Mouse (Mus musculus): ENCODE measurements around the gene Mctp2.

Gene Mctp2

DNA sequence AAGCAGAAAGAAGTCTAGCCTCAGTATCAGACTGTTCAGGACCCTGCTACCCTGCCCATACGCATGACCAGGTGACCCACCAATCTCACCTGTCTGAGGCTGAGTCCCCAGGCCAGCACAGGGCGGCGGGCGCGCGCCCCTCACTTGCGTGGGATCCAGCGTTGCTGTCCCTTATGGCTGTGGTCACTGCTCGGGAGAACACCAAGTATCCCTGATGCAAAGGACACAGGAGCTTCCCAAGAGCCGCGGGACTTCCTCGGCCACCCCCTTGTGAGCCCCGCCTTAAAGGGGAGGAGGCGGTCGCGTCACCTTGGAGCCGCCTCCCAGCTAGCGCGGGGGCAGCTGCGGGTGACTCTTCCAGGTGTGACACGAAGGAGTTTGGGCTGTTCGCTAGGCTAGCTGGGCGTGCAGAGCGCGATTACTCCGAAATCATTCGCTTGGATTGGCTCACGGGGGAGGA lies at the start of gene Mctp2:
Gene Mctp2, minus strand, starts transcription at position 227 of the 460 bp plus-strand sequence.
- DNase-seq (ENCODE audit: low read depth) = peak; percentile 79

DNA sequence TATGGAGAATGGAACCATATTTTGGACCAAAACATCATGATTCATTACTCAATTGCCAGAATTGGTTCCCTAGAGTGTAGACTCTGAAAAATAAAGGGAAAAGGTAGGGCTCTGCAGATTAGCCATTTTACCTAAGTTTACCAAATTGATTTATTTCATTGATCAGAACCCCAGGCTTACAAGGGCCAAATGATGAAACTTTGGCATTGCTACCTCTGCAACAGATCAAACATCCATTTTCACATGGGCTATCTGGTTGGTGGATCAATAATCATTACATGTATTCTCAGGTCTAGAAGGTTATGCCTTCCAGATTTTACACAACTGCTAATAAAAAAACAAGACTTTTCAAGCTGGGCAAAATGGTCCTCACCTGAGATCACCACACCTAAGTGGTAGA lies 39.5 kb upstream of the Mctp2 start:
- DNase-seq (ENCODE audit: low read depth) = no peak

DNA sequence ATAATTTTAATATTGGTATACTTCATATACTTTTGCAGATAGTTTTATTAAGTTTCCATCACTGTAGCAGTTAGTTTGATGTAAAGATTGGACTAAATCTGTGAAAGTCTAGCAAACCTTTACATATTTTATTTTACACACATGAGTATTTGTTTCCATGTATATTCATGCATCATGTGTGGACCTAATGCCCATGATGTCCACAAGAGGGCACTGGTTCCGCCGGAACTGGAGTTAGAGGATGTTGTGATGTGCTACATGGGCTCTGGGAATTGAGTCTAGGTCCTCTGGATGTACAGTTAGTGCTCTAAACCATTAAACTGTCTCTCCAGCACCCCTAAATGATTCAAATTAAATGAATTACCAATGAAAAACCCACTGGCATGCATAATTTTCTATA lies 37.3 kb upstream of the Mctp2 start:
- peak; percentile 34 for DNase-seq (ENCODE audit: low read depth)

DNA sequence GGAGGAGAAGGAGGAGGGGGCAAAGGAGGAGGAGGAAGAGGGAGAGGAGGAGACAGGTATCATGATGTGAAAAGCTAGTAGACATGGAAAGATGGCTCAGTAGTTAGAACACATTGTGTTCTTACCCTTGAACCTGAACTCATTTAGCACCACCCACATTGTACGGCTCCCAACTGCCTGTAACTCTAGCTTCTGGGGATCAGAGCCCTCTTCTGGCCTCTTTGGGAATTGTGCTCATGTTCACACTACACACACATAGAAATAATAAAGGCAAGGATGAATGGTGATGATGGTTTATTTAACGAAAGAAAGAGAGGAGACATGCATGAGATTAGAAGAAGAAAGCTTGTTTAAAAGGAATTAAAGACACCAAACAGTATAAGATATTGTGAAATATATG lies 36.4 kb upstream of the Mctp2 start:
- peak; percentile 34 for DNase-seq (ENCODE audit: low read depth)

DNA sequence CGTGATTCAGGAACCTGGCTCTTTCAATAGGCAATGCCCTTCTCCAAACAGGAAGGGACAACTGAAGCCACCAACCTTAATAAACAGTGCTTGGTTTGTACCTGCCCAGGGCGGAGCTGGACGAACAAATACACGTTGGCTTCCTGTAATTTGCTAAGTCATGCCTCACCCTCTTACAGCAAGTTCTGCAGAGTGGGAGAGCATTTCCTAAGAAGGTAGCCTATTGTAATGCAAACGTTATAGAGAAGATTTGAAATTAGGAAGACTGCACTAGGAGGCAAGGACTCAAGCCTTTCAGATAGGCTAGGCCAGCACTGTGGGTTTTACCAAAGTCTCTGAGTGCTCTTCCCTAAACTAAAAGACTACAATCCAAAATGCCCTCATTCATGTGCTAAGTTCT lies 19.6 kb upstream of the Mctp2 start:
- DNase-seq (ENCODE audit: low read depth) = no peak

DNA sequence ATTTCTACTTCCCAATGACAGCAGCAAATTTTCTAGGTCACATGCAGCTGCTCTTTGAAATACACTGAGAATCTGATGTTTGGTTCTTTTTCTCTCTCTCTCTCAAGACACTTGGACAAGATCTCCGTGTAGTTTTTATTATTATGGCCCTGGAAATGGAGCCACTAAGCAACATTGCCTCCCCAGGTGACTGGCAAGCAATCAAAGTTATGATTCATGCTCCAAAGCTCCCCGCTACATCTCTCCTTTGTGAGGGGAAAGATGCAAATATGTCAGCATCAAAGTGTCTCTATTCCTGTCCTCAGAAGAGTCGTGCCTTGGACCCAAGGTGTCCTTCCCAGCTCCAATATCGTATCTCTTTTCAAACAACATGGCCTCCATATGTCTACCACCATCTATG lies 14.5 kb upstream of the Mctp2 start:
- no peak for DNase-seq (ENCODE audit: low read depth)

DNA sequence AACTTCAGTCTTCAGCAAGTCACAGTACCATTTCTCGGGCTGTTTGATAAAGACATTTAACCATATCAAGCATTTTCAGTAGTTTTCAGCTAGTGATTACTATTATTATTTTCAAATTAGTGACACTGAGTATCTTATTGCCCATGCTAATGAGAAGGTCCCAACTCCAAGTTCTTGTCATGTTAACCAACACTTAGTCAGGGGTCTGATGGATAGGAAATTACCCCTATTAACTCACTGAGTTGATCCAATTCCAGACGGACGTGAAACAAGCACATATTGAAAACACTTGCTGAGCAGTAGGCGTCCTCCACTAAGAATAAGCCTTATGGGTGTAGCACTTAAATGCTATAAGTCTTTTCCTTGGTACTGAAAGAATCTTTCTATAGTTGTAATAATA lies 14.0 kb upstream of the Mctp2 start:
- DNase-seq (ENCODE audit: low read depth) = no peak

DNA sequence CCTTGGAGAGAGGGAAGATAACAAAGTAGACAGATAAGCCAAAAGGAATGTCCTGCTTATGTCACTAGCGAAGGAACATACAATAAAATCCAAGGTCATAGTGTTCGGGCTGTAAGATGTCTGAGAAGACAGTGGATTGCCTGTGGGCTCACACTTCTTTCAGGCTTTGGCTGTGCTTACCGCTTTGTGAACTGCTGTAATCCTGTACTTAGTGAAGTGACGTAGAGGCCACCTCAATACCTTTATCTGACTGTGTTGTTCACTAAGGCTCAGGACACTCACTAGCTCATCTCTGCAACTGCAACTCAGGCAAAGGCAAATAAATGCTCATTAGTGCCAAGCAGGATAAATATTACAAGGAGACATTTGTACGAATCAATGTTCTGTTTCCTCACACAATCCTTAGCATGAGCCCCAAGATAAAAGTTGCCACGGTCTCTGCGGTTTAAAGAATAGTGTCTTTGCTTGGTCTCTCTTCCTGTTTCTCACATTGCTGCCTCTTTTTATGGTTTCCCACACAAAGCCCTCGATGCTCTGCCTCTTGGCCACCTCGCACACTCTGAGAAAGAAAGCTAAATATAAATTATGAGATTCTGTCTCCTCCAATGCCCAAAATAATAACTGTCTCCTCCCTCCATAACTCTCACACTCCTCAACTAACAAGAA lies 8.1 kb upstream of the Mctp2 start:
- peak; percentile 12 for DNase-seq (ENCODE audit: low read depth)

DNA sequence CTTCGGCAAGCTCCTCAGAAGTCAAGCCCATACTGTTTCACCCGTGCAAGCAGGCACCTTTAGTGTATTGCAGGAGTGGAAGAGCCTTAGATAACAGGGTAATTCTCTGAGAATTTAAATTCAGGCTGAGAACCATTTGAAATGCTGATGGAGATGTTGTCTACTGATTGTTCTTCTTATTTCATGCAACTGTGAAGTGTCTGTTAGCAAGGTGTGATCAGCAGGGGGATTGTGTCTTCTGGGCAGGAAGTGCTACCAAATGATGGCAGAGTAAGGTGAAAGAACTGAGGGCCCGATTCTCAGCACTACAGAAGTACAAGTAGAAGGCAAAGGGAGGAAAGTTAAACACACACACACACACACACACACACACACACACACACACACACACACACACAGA lies 7.5 kb upstream of the Mctp2 start:
- peak; percentile 6 for DNase-seq (ENCODE audit: low read depth)

DNA sequence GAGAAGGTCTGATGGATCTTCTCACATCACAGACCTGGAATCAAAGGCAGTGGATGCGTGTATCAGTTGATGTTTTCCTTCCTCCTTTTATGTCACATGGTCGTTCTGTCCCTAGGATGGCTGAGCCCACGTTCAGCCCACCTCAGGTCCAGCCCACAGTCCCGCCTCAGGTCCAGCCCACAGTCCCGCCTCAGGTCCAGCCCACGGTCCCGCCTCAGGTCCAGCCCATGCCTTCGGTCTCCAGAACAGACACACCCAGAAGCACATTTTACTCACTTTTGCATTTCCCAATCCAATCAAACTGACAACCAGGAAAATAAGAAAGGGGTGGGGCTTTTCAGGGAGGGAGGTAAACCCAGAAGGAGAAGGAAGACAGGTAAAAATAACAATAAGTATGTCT lies 5.2 kb upstream of the Mctp2 start:
- DNase-seq (ENCODE audit: low read depth) = no peak

DNA sequence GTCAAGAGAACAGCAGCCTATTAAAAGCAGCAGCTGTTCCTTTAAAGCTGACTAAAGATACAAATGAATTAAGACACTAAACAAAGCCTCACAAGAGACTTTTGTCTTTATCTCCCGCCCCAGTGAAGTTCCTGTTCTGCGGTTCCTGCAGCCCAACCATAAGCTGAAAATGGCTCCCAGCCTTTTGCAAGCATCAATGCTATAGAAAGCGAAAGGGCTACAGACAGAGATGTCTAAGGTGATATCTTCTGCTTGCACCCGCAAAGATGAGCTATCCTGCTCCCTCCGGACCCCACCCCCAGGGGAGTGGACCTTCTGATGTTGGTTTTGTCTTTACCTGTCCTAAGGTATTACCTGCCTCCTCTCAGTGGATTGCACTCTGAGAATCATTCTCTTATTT lies 1.7 kb upstream of the Mctp2 start:
- peak; percentile 47 for DNase-seq (ENCODE audit: low read depth)

DNA sequence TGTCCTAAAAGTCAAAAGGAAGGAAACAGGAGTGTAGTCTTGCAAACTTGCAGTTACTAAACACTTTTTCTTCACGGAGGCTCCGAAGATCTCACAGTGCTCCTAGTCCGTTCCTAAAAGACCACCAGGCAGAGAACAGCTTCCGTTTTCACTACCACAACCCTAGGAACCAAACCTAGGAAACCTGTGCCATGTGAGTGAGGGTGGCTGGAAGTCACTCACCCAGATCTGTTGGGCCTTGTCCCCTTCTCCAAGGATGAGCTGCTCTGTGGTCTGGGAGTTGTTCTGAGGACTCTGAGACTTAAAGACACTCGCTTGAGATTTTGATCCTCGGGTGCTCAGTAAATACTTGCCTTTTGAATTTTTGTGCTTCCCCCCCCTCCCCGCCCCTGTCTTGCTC lies 439 bp upstream of the Mctp2 start:
- no peak for DNase-seq (ENCODE audit: low read depth)

DNA sequence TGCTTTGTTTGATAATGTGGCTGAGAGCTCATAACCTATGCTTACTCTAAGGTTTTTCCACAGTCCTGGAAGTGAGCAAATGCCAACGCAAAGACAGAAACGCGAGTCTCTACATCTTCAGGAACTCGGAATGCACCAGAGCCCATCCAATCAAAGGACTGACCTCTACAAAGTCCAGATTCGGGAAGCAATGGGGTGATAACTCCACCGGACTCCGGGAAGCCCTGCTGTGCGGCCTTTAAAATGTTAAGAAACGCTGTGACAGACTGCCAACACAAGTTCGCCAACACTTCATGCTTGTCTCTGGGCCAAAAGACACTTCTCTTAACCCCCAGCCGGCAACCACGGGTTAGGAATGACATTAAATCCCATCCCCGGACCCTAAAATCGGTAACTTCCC lies 437 bp downstream of the Mctp2 start:
- DNase-seq (ENCODE audit: low read depth) = peak; percentile 19

DNA sequence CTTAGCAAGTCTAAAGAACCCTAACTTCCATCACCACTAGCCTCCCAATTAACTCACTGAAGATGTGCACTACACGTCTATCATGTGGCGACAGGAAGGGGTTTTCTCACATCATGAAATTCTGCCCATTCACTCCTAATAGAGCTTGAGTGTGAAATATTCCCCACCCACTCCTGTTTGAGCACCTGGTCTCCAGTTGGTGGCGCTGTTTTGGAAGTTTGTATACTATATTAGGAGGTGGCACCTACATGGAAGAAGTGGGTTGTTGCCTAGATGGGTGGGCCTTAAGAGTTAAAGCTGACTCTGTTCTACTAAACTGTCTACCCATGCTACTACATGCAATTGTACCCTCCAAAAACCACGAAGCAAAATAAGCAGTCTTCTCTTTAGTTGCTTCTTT lies 4.7 kb downstream of the Mctp2 start:
- peak; percentile 25 for DNase-seq (ENCODE audit: low read depth)

DNA sequence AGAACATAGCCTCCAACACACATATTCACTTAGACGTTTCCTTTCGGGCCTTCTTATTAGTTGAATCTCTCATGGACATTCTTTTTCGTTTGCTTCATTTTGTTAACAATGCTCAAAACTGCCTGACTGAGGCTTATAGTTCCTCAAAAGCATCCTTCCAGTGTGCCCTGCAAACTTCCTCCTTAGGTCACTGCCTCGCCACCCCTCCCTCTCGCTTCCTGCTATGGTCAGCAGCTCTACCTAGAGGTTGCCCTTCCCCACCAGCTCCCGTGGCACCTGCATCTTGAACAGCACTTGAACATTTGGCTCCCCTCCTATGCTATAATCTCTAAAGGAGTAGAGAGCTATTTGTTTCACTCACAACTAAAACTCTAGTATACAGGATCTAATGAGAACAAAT lies 6.7 kb downstream of the Mctp2 start:
- no peak for DNase-seq (ENCODE audit: low read depth)

DNA sequence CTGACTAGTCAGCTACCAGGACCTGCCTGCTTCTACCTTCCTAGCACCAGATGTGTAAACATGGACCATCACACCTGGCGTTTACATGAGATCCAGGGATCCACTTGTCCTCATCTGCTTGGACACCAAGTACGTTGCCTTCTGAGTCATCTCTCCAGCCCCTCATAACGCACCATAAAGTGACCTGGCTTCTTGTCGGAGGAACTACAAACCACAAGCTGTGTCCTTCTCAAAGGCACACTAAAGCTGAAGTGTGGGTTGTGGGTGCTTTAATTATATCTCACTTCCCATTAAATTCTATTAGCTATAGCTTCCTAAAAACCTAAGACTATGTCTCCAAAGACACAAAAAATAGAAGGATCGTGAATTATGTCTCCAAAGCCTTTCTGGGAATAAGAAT lies 9.4 kb downstream of the Mctp2 start:
- no peak for DNase-seq (ENCODE audit: low read depth)

DNA sequence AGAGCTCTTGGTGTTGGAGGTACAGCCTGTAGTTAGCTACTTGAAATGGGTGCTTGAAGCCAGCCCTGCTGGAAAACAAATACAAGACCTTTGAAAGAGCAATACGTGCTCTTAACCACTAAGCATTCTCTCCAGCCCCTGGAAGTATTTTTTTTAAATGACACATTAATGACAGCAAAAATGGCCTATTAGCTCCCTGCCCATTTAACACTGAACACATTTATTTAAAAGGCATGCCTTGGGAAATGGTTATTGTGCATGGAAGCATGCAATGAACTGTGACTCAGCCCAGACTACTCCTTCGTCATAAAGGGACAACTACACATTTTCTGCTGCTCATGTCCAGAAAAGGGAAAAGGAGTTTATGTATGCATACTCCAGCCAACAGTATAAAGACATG lies 10.2 kb downstream of the Mctp2 start:
- DNase-seq (ENCODE audit: low read depth) = no peak

DNA sequence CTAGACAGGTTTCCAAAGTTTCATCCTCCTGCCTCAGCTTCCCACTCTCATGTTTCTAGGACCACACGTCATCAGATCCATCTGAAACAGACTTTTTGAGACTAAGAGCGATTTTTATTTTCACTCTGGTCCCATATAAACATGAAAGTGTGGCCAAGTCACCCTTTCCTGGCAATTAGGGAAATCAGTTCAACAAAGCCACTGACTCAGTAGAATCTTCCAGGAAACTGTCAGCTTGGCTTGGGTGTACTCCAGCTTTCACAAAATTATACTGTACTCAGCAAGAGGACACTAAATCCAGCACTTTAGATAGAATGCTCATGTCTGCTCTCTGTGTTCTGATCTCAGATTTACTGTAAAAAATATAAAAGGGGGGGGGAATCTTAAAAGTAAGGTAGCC lies 11.5 kb downstream of the Mctp2 start:
- no peak for DNase-seq (ENCODE audit: low read depth)

DNA sequence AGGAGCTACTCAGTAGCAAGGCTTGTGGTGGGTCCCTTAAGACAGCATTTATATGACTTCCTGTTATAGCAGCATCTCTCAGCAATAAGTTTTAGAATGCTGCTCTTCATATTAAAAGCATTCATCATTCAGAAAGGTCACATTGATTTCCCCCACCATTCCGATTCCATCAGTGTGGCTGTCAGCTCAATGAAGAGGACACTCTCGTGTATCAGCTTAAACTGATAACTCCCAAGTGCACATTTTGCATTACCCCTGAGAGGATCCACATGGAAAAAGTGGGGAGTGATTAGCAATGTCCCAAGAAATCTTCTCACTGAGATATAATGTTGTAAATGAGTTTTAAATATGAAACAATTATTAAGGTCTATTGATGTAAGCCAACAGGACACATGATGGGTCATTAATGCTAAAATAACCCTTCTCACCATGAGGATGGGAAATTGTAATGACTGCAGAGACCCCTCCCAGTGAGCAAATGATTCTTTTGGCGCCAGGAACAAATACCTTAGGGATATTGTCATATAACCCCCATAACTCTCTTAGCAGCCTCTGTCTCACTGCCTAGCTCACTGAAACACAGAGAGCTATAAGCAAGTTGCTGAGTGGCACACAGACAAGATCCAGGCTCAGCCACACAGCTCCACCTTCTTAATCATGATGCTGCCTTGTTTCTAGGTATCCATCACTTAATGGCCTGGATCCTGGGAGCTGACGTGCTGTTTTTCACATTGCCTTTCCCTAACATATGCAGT lies 12.4 kb downstream of the Mctp2 start:
- no peak for DNase-seq (ENCODE audit: low read depth)

DNA sequence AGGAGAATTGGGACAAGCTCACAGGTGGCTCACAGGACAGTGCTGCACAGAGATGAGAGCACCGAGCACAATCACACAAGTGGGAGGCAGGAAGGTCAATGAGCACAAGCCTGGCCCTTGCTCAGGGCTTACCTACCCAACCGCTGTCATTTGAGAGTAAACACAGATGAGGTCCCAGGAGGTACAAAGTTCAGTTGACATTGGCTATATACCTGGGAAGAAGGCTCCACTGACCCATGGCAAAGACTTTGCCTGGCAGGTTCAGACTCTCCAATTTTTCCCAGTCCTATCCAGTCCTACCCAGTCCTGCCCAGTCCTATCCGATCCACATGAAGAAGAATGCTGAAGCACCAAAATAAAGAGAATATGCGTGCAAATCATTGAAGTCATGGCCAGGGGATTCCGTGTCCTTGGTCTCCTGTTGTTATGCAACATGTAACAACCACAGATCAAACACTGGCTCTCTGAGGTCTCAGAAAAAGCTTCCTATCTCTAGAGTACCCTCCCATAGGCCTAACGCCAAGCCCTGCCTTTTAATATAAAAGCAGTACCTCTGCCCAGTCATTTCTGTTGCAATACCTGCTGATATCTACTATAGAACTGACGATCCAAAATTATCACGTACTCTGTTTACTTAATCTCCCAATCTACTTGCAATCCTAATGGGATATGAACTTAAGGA lies 14.0 kb downstream of the Mctp2 start:
- no peak for DNase-seq (ENCODE audit: low read depth)

DNA sequence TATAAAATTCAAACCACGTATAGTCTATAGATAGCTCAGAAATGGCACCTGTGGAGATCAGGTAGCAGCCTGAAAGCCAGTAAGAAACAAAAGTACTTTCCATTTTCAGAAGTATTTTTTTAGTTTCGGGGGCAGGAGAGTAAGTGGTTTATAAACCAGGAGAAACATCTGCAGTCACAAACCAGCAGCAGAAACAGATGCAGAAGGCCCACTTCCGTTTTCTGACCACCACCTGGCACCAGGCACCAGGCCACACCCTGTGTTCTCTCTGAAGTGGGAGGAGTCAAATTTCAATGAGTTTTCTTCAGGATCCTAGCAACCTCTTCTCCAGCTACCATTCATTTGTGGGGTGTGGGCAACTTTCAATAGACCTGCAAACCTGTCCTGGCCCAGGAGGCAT lies 25.7 kb downstream of the Mctp2 start:
- peak; percentile 22 for DNase-seq (ENCODE audit: low read depth)

DNA sequence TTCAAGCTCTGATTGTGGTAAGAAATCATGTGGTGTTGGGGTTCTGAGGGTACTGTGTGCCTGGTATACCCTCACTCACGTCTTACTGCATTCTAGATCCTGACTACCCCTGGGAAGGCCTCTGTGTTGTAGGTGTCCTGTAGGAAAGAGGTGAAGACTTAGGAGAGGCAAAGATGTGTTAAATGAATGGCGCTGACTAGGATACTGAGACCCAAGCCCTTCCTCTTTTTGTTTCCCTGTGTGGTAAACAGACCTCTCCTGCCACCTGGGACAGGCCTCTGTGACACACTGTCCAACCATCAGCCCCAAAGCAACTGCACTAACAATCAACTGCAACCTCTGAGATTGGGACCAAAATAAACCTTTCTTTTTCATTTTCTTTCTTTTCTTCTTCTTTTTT lies 28.0 kb downstream of the Mctp2 start:
- no peak for DNase-seq (ENCODE audit: low read depth)

DNA sequence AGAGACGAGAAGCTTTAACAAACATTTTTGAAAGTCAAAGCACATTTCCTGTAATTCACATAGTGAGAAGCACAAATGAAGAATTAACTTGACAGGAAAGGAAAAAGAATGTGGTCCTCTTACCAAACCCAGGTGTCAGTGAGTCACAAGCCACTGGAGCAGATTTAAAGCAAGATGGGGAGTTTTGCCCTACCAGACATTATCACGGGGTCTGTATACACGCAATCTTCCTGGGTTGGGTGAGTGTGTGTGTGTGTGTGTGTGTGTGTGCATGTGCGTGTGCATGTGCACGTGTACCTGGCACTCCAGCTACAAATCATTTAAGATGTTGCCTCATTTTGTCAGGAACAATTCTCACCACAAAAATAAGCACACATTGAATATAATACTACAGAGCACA lies 30.9 kb downstream of the Mctp2 start:
- peak; percentile 36 for DNase-seq (ENCODE audit: low read depth)

Data from induced T-regulatory cell, adult 2 months (primary cell).